Mouse (Mus musculus) brain, embryonic 18.5 days (tissue): ENCODE results near the gene Atrnl1.

ENCODE experiments used
- DNase-seq: peaks from one replicate; pipeline ENCODE4 v3.0.0-alpha.2; 2012; ENCODE audit warnings: low read depth, low spot score

Atrnl1 gene

DNA sequence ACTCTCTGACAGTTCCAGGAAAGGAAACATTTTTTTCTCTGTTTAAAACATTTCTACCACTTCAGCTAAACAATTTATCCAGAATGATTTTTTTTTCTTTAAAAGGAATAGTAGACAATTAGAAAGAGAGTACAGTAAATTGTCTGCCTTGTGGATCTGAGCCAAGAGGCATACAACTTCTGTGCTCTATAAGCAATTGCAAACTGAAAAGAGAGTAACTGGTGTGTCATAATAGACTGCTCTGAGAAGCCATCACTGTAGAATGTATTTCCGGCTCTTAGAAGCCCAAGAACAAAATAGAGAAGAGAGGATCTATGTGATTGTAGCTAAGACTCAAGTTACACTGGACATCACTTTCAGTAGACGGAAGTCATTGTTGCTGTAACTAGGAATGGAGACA lies 458.1 kb downstream of the Atrnl1 start:
- DNase-seq: no peak

GRCm38 (mm10) chr19:58072404-58072803 lies 461.6 kb downstream of the Atrnl1 start:
- no peak for DNase-seq

DNA sequence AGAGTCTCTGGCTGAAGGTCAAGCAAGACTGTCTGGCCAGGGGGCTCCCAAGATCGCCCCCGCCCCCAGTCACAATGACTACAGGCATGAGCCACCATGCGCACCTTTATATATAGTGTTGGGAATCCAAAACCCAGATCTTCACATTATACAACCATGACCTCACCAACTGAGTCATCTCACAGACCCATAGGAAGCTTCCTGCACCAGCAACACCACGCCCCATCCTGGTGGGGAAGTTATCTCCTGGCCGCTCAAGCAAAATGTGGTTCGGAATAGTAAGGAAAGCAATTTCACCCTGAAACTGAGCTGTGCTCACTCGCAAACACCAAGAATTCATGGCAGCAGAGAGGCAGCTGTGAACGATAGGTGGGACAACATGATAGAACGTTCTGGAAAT lies 462.0 kb downstream of the Atrnl1 start:
- no peak for DNase-seq

- DNase-seq: no peak
Observed at GRCm38 (mm10) chr19:58075252-58075651, 464.4 kb downstream of the Atrnl1 start.

- no peak for DNase-seq
Observed at GRCm38 (mm10) chr19:58076961-58077371, 466.1 kb downstream of the Atrnl1 start.

- DNase-seq: no peak
Observed at GRCm38 (mm10) chr19:58077529-58078070, 466.8 kb downstream of the Atrnl1 start.

- DNase-seq: no peak
Observed at GRCm38 (mm10) chr19:58080168-58080567, 469.3 kb downstream of the Atrnl1 start.

GRCm38 (mm10) chr19:58082751-58083150 lies 471.9 kb downstream of the Atrnl1 start:
- no peak for DNase-seq

DNA sequence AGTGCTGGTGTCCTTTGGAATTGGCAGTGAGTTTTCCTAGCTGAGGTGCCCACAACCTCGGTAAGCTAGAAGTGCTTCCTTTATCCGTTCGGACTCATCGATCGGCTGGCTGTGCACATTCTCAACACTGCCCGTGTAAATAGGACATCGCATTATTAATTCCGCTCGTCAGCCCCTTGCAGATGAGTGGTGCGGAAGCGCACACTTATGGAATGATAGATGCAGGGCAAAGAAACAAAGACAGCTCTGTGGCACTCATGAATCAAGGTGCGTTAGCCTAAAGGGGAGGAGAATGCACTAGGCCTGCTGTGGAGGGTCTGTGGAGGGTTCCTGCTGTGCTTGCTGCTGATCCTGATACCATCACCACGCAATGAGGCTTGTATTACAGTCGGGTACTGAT lies 474.0 kb downstream of the Atrnl1 start:
- DNase-seq: no peak

DNA sequence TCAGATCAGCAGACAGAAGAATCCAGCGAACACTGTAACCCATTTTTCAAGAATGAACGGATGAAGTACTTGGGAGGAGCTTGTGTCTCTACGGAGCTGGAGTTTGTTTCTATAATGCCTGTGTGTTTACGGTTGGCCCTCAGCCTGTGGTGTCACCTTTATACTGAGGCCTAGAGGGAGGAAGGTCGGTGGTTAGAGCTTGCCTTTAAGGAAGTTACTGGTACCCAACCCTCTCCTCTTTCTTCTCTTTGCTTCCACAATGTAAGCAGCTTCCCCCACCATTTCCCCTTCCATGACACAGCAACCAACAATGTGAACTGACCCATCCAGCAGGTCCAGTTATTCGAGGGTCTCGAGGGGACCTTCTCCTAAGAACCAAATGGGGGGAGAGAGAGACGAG lies 475.9 kb downstream of the Atrnl1 start:
- DNase-seq: no peak

- DNase-seq: no peak
Observed at GRCm38 (mm10) chr19:58087901-58088300, 477.1 kb downstream of the Atrnl1 start.

DNA sequence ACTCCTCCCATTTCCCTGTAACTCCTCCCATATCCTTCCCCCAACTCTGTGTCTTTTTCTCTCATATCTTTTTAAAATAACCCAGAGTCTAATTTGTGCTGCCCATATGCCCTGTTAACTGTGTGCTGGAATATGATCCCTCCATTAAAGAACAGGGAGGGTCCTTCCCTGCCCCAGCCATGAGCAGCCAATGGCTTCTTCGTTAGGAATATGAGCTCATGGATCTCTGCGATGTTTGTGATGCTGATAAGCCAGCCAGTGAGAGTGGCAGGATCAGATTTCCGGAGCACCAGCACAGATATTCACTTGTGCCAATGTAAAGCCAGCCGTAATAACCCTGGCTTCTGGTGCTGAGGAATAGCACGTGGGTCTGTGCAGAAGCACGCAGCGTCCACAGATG lies 477.6 kb downstream of the Atrnl1 start:
- DNase-seq: no peak

DNA sequence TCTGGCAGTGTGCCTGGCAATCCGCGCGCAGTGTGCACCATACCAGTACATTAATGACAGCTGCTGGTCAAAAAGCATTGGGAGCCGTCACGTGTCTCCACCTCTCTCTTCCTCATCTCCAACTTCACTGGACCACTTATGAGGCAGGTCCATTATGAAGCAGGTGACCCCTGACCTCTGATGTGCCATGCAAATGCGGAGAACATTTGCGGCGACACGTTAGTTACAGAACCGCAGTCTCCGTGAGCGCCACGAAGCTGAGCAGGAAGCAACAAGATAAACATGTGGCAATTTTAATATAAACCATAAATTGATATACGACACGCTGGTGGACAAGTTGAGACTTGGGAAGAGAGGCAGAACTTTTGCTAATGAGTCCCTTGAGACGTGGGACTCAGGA lies 481.1 kb downstream of the Atrnl1 start:
- DNase-seq: no peak

DNA sequence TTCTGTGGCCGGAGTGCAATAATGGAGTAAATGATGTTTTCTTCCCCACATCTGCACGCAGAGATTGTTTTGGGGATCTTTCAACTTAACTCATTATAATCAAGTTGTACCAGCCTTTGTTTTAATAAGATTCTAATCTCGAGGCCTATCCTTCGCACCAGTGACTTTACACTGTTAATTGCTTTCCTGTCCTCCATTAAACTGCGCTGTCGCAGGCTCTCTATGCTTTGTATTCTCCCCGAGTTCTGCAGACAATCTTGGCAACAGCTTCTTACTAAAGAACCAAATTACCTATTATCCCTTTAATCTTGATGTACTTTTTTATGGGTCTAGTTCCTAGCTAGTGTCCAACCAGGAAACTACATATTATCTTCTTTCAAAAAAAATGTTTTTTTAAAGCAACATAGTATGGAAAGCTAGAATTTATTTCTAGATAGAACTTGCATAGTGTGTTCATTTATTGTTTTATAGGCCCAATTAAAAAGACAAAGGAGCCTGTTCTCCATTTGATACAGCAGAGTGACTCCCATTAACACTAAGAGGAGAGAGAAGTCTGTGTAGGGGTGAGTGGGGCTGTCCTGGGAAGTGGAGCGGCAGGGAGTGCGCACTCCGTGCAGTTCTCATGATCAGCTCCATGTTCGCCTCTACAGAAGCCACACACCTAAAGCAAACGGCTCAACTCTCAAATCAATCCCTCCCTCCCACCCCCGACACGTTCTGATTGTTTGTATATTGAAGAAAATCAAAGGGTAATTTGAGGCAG lies 484.1 kb downstream of the Atrnl1 start:
- no peak for DNase-seq

DNA sequence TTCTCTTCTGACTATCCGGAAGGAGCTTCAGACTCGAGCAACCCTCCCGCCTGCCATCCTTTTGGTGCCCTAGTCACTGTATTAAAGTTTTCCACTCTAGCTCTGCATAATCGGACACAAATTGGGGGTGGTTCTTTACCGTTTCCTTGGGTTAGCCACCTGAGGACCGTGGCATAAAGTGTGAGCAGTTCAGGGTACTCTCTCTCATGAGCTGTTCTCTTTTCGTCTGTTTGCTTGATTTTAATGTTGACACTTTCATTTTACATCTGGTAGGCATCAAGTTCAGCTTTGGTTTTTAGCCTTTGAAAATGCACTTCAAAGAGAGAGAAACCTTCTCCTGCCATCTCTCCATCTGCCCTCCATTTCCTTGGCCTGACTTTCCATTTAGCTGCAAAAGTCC lies 484.9 kb downstream of the Atrnl1 start:
- DNase-seq: no peak

GRCm38 (mm10) chr19:58097195-58097594 lies 486.4 kb downstream of the Atrnl1 start:
- no peak for DNase-seq

DNA sequence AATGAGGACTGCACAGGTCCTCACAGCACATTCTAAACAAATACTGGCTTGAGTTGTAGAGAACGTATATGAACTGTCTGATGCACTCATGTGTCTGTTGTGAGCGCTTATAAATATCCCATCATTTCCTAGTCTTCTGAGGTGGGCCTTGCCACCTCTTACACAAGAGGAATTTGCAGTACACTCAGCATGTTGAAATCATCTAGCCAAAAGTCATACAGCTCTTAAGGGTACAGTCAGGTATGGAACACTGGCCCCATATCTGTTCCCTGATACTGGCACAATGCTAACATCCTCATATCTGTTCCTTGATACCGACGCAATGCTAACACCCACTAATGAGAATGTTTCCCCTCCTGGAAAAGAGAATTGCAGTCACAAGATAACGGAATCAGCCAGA lies 488.7 kb downstream of the Atrnl1 start:
- no peak for DNase-seq

DNA sequence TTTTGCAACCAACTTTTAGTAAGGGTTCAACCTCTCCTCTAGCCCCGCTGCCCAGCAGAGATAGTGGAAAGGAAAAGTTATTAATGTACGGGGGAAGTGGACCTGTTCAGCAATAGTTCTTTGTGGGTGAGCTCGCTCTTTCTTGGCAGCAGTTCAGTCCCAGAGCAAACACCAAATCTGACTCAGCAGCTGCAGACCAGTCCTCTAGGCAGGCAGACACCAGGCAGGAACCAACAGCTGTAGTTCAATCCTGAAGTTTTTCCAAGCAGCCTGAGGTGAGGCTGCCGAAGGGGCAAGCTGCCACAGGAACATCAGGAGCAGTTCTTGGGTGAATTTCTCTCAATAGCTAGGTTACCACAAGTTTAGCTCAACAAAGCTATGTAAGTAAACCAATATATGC lies 489.5 kb downstream of the Atrnl1 start:
- no peak for DNase-seq

GRCm38 (mm10) chr19:58104544-58104943 lies 493.7 kb downstream of the Atrnl1 start:
- DNase-seq: no peak

DNA sequence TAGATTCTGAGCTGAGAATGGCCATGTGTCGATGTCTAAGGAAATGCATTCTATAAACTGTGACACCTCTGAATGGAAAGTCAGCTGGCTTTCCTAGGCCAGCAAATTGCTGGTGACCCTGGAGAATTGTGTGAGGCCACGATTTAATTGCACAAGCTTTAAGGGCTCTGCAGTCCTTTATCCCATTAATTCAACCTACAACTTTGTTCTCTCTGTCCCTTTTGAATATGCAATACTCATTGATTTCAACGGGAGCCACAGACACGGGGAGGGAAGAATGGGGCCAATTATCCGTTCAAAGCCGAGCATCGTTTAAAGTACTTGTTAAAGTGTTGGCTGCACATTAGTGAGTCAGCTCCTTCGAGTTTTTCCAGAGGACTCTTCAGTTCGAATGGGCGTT lies 496.8 kb downstream of the Atrnl1 start:
- DNase-seq: no peak

GRCm38 (mm10) chr19:58110491-58110890 lies 499.7 kb downstream of the Atrnl1 start:
- no peak for DNase-seq

DNA sequence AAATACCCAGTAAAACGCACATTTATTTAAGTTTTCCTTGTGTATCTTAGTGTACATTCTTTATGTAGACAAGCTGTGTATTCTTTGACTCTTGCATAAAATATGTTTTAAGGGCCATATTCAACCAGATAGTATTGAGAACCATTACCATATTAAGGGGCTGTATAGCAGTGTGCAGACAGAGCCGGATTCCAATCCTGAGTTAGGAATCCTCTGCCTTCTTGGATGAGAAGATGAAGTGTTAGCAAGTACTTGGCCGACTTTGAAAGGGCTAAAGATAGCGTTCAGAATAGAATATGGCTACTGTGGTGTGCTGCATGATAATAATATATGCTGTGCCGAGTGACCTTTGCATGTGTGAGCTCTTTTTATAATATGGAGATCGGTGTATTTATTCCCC lies 500.5 kb downstream of the Atrnl1 start:
- no peak for DNase-seq

DNA sequence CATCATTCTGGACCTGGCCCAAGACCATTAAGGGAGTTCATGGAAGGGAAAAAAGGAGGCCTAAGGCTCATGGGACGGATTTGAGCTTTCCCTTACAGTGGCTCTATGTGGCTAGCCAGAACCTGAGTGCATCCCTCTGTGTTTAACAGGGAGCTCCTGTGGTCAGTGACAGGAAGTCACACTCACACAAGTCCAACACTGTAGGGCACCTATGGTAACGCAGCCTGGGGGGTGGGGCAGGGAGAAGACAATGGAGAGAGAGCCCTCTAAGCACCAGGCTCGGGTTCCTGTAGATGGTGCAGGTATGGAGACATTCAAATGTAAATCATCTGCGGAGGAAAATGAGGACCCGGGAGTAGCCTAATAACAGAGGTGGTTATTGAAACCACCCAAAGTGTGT lies 501.3 kb downstream of the Atrnl1 start:
- DNase-seq: no peak
